Mouse (Mus musculus) intestine, embryonic 16.5 days (tissue): ENCODE data around the gene Cul1. TPM values are rescaled to one million over a fixed set of nuclear protein-coding genes. Genes with fewer than 3 reads are reported as not detected.
A peak's percentile ranks its signal among the peaks of the same experiment; 100 is the strongest.

Source experiments
- ATAC-seq: fragments of 200-750 bp; cut with Nextera tagmentation; 2 replicates; pipeline ENCODE4 v1.8.0; 2017; ENCODE audit warnings: moderate TSS enrichment, moderate library complexity
- H3K27ac ChIP-seq: fragments of 300-500 bp; sonication (generic); 2 replicates; pipeline ENCODE4 v1.5.1; 2014; ENCODE audit warnings: mild to moderate bottlenecking, low read length
- H3K27me3 ChIP-seq: fragments of 300-500 bp; sonication (generic); replicated peaks from 2 replicates; pipeline ENCODE4 v1.6.1; 2014; ENCODE audit warnings: low read length, control low read depth, mixed read lengths; ENCODE audit not compliant: control insufficient read depth, insufficient read depth
- H3K36me3 ChIP-seq: fragments of 300-500 bp; sonication (generic); 2 replicates; pipeline ENCODE4 v1.6.1; 2014; ENCODE audit warnings: low read length, control low read depth; ENCODE audit not compliant: control insufficient read depth, insufficient read depth
- H3K4me1 ChIP-seq: fragments of 300-500 bp; sonication (generic); 2 replicates; pipeline ENCODE4 v1.6.1; 2014; ENCODE audit warnings: low read length, control low read depth, mixed read lengths; ENCODE audit not compliant: control insufficient read depth, insufficient read depth
- H3K4me2 ChIP-seq: fragments of 300-500 bp; sonication (generic); 2 replicates; pipeline ENCODE4 v1.6.1; 2014; ENCODE audit warnings: low read depth, low read length, control low read depth
- H3K4me3 ChIP-seq: fragments of 300-500 bp; sonication (generic); 2 replicates; pipeline ENCODE4 v1.5.1; 2014; ENCODE audit warnings: mild to moderate bottlenecking, low read length
- H3K9ac ChIP-seq: fragments of 300-500 bp; sonication (generic); 2 replicates; pipeline ENCODE4 v1.6.1; 2014; ENCODE audit warnings: low read depth, low read length
- H3K9me3 ChIP-seq: fragments of 300-500 bp; sonication (generic); 2 replicates; pipeline ENCODE4 v1.6.1; 2016; ENCODE audit warnings: low read length, control low read depth; ENCODE audit not compliant: control insufficient read depth
- WGBS: fragments of 180-500 bp; shearing (Covaris S2); extraction: QIAGEN DNeasy Blood & Tissue Kit; methylation state at CpG from one replicate; pipeline ENCODE4 v1.1.7; 2014; 5-methylcytosine and 5-hydroxymethylcytosine counted together
- polyA plus RNA-seq: library from polyadenylated mRNA; unstranded; fragments of >200 nt; fragmentation: Nextera tagmentation; extraction: Ambion mirVana; gene quantifications from 2 replicates; pipeline ENCODE4 v1.2.1, GENCODE M21; 2015

Cul1 gene
- polyA plus RNA-seq, 1 experiment from 2014 or later = 97.6 TPM

- H3K27me3 ChIP-seq = no peaks in the 10 kb centered on the region
- 58% methylated on average over 2 of the region's 2 CpGs for WGBS
- 0 out of 2 replicates have a peak, but pooled peaks have one; percentile 39 for ATAC-seq
- H3K4me3 ChIP-seq = no peak overlapping the region
- H3K27ac ChIP-seq = no peak overlapping the region
- no peaks in the 10 kb centered on the region for H3K4me1 ChIP-seq
- H3K9me3 ChIP-seq = no peaks in the 10 kb centered on the region
- H3K9ac ChIP-seq = no peak overlapping the region
- no peak overlapping the region for H3K4me2 ChIP-seq
- peaks cover 25% of the 10 kb centered on the region for H3K36me3 ChIP-seq
Observed at GRCm38 (mm10) chr6:47527129-47527528, 73.9 kb downstream of the Cul1 start.

- H3K36me3 ChIP-seq = peaks cover 24% of the 10 kb centered on the region
Observed at GRCm38 (mm10) chr6:47527655-47528054, 74.5 kb downstream of the Cul1 start.

GRCm38 (mm10) chr6:47532547-47532946 is 79.3 kb downstream of the Cul1 start:
- peaks cover 5% of the 10 kb centered on the region; the same call in 1 of the 2 replicates for H3K36me3 ChIP-seq
- no peak for ATAC-seq
- WGBS = 67% methylated on average over 1 of the region's 1 CpGs

More at GRCm38 (mm10) chr6:47527655-47528054, 74.5 kb downstream of the Cul1 start:
- peak; percentile 57 for ATAC-seq
- WGBS = 79% methylated on average over 1 of the region's 1 CpGs
- Histone ChIP-seq H3K9me3 (no peaks in the 10 kb centered on the region), H3K4me1 (no peaks in the 10 kb centered on the region), H3K9ac (no peak overlapping the region), H3K4me2 (no peak overlapping the region), H3K27me3 (no peaks in the 10 kb centered on the region), H3K4me3 (no peak overlapping the region), H3K27ac (no peak overlapping the region)

GRCm38 (mm10) chr6:47535333-47535732 is 82.1 kb downstream of the Cul1 start:
- H3K27me3 ChIP-seq = no peaks in the 10 kb centered on the region
- H3K36me3 ChIP-seq = peaks cover 7% of the 10 kb centered on the region; the same call in 1 of the 2 replicates
- no peak for ATAC-seq
- 90% methylated on average over 5 of the region's 5 CpGs for WGBS
- no peaks in the 10 kb centered on the region for H3K4me1 ChIP-seq
- H3K27ac ChIP-seq = no peak overlapping the region
- H3K4me2 ChIP-seq = no peak overlapping the region
- H3K9me3 ChIP-seq = no peaks in the 10 kb centered on the region
- no peak overlapping the region for H3K9ac ChIP-seq
- H3K4me3 ChIP-seq = no peak overlapping the region

More at GRCm38 (mm10) chr6:47532547-47532946, 79.3 kb downstream of the Cul1 start:
- Histone ChIP-seq H3K9ac (no peak overlapping the region), H3K9me3 (no peaks in the 10 kb centered on the region), H3K27ac (no peak overlapping the region), H3K27me3 (no peaks in the 10 kb centered on the region), H3K4me2 (no peak overlapping the region), H3K4me1 (no peaks in the 10 kb centered on the region), H3K4me3 (no peak overlapping the region)

GRCm38 (mm10) chr6:47552280-47552679 is 99.1 kb downstream of the Cul1 start:
- ATAC-seq = no peak
- H3K27ac ChIP-seq = no peak overlapping the region
- H3K9ac ChIP-seq = no peak overlapping the region
- no peaks in the 10 kb centered on the region for H3K27me3 ChIP-seq
- H3K36me3 ChIP-seq = no peaks in the 10 kb centered on the region
- no peaks in the 10 kb centered on the region for H3K9me3 ChIP-seq
- H3K4me1 ChIP-seq = no peaks in the 10 kb centered on the region
- 82% methylated on average over 4 of the region's 4 CpGs for WGBS
- no peak overlapping the region for H3K4me2 ChIP-seq
- no peak overlapping the region for H3K4me3 ChIP-seq

GRCm38 (mm10) chr6:47559287-47559686 is 106.1 kb downstream of the Cul1 start:
- Histone ChIP-seq H3K27me3 (no peaks in the 10 kb centered on the region), H3K4me2 (no peak overlapping the region), H3K9ac (no peak overlapping the region), H3K9me3 (no peaks in the 10 kb centered on the region), H3K36me3 (no peaks in the 10 kb centered on the region), H3K4me3 (no peak overlapping the region), H3K27ac (no peak overlapping the region), H3K4me1 (no peaks in the 10 kb centered on the region)
- WGBS = 74% methylated on average over 2 of the region's 2 CpGs
- ATAC-seq = peak; percentile 71

GRCm38 (mm10) chr6:47560407-47560806 is 107.2 kb downstream of the Cul1 start:
- no peaks in the 10 kb centered on the region for H3K4me1 ChIP-seq
- no peaks in the 10 kb centered on the region for H3K36me3 ChIP-seq
- H3K9ac ChIP-seq = no peak overlapping the region
- no peak for ATAC-seq
- H3K9me3 ChIP-seq = no peaks in the 10 kb centered on the region
- H3K27ac ChIP-seq = no peak overlapping the region
- H3K27me3 ChIP-seq = no peaks in the 10 kb centered on the region
- H3K4me3 ChIP-seq = no peak overlapping the region
- H3K4me2 ChIP-seq = no peak overlapping the region

GRCm38 (mm10) chr6:47560846-47561245 is 107.6 kb downstream of the Cul1 start:
- no peak overlapping the region for H3K27ac ChIP-seq
- no peaks in the 10 kb centered on the region for H3K36me3 ChIP-seq
- H3K4me2 ChIP-seq = no peak overlapping the region
- no peaks in the 10 kb centered on the region for H3K9me3 ChIP-seq
- no peak overlapping the region for H3K4me3 ChIP-seq
- H3K4me1 ChIP-seq = no peaks in the 10 kb centered on the region
- 72% methylated on average over 2 of the region's 2 CpGs for WGBS
- H3K27me3 ChIP-seq = no peaks in the 10 kb centered on the region
- no peak for ATAC-seq
- no peak overlapping the region for H3K9ac ChIP-seq

GRCm38 (mm10) chr6:47561426-47561825 is 108.2 kb downstream of the Cul1 start:
- H3K27me3 ChIP-seq = no peaks in the 10 kb centered on the region
- no peaks in the 10 kb centered on the region for H3K4me1 ChIP-seq
- no peak overlapping the region for H3K4me2 ChIP-seq
- H3K9ac ChIP-seq = no peak overlapping the region
- 81% methylated on average over 5 of the region's 5 CpGs for WGBS
- no peaks in the 10 kb centered on the region for H3K9me3 ChIP-seq
- no peak overlapping the region for H3K4me3 ChIP-seq
- no peaks in the 10 kb centered on the region for H3K36me3 ChIP-seq
- no peak for ATAC-seq
- no peak overlapping the region for H3K27ac ChIP-seq

- 63% methylated on average over 1 of the region's 1 CpGs for WGBS
- no peaks in the 10 kb centered on the region for H3K27me3 ChIP-seq
- no peak overlapping the region for H3K4me3 ChIP-seq
- no peak overlapping the region for H3K27ac ChIP-seq
- no peaks in the 10 kb centered on the region for H3K9me3 ChIP-seq
- no peak overlapping the region for H3K9ac ChIP-seq
- no peak overlapping the region for H3K4me2 ChIP-seq
- peak; percentile 55; the same call in 1 of the 2 replicates for ATAC-seq
- peaks cover 15% of the 10 kb centered on the region for H3K36me3 ChIP-seq
- H3K4me1 ChIP-seq = no peaks in the 10 kb centered on the region
Observed at GRCm38 (mm10) chr6:47565326-47566035, 112.3 kb downstream of the Cul1 start.
